ENCODE assay signal across 15 mouse cellular contexts in the genomic region with DNA sequence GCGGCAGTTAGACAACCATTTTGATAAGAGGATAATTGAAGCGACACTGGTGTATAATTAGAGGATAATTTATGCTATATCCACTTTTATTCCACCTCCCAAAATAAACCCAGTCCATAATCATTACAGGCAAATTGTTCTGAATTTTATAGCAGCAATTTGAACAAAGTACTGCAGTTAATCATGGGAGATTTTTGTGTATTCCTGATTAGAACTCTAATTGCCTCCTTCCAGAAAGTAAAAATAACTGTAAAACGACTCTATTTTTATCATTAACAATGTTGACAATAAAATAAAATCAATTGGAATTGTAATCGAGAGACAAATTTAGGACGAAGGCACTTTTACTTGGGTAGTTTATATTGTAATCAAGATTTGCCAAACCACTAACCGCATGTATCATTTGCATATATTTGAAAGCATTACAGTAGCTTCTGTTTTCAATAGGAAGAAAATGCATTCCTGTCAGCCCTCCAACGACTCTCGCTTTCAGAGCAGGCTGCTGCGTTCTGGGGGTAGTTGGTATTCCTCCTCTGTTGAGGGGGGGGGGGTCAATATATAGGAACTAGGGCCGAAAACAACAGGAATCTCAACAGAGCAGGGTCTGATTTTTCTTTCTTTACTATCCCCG. TPM values are rescaled to one million over a fixed set of nuclear protein-coding genes. Genes with fewer than 3 reads are reported as not detected.
A peak's percentile ranks its signal among the peaks of the same experiment; 100 is the strongest.
DNase-seq lines count a peak whose midpoint lies in the region; ATAC-seq and TF ChIP-seq lines count a peak whose summit lies in the region.
"Had no signal": no experiment of that assay in that cellular context is flagged by ENCODE, and none has a peak within 500 bp of the region (broad histone marks: within the 10 kb centered on the region; RNA-seq: fewer than 3 reads in every experiment).

No protein-coding gene starts in this region.

- H3K4me1 ChIP-seq in heart, embryonic 12.5 days (replicated peaks) = peaks cover 32% of the 10 kb centered on the region
- H3K4me1 ChIP-seq in heart, embryonic 10.5 days = peaks cover 21% of the 10 kb centered on the region
- H3K4me1 ChIP-seq in midbrain, embryonic 12.5 days = peaks cover 22% of the 10 kb centered on the region
- no peaks in the 10 kb centered on the region for H3K4me1 ChIP-seq in midbrain, postnatal 0 days (ENCODE audit: insufficient read depth, low read length)
- peaks cover 34% of the 10 kb centered on the region for H3K4me1 ChIP-seq in forebrain, embryonic 15.5 days
- peaks cover 2% of the 10 kb centered on the region for H3K4me1 ChIP-seq in cerebellum, adult 2 months (ENCODE audit: control insufficient read depth, insufficient read depth, low read length)

- peak overlapping the region; percentile 57 for H3K4me3 ChIP-seq in heart, embryonic 12.5 days
- H3K4me3 ChIP-seq in heart, embryonic 10.5 days = no peak overlapping the region; the same call in 1 of the 2 replicates
- H3K4me3 ChIP-seq in midbrain, embryonic 12.5 days = no peak overlapping the region
- H3K4me3 ChIP-seq in midbrain, postnatal 0 days (ENCODE audit: low read depth, low read length) = no peak overlapping the region
- peak overlapping the region; percentile 52 for H3K4me3 ChIP-seq in forebrain, embryonic 15.5 days
- H3K4me3 ChIP-seq in cerebellum, adult 2 months (replicated peaks; ENCODE audit: insufficient read depth, low read depth, low read length) = no peak overlapping the region

- ATAC-seq in heart, embryonic 12.5 days (ENCODE audit: insufficient number of reproducible peaks, low FRiP score) = no peak
- no peak for ATAC-seq in midbrain, embryonic 12.5 days (ENCODE audit: low FRiP score, low read depth)
- no peak for ATAC-seq in midbrain, postnatal 0 days (ENCODE audit: low FRiP score)
- peak; percentile 31; the same call in 1 of the 2 replicates for ATAC-seq in forebrain, embryonic 15.5 days (replicated peaks)
- ATAC-seq: liver, embryonic 12.5 days had no signal

- peaks cover 75% of the 10 kb centered on the region for H3K27me3 ChIP-seq in heart, embryonic 12.5 days (replicated peaks)
- H3K27me3 ChIP-seq in heart, embryonic 10.5 days (ENCODE audit: insufficient read depth, poor library complexity, severe bottlenecking) = peaks cover 99% of the 10 kb centered on the region
- H3K27me3 ChIP-seq in midbrain, embryonic 12.5 days = peaks cover 91% of the 10 kb centered on the region
- peaks cover 76% of the 10 kb centered on the region for H3K27me3 ChIP-seq in midbrain, postnatal 0 days (ENCODE audit: insufficient read depth, low read length)
- H3K27me3 ChIP-seq in forebrain, embryonic 15.5 days = peaks cover 47% of the 10 kb centered on the region
- H3K27me3 ChIP-seq in cerebellum, adult 2 months (ENCODE audit: control insufficient read depth, insufficient read depth, low read length) = peaks cover 33% of the 10 kb centered on the region

- WGBS in heart, embryonic 12.5 days = 5% methylated on average over 11 of the region's 11 CpGs
- WGBS in heart, embryonic 10.5 days = 3% methylated on average over 11 of the region's 11 CpGs
- WGBS in midbrain, embryonic 12.5 days = 4% methylated on average over 11 of the region's 11 CpGs
- 1% methylated on average over 11 of the region's 11 CpGs for WGBS in midbrain, postnatal 0 days
- under 1% methylated on average over 11 of the region's 11 CpGs for WGBS in forebrain, embryonic 15.5 days
- 6% methylated on average over 11 of the region's 11 CpGs for WGBS in cerebellum, adult 2 months

- DNase-seq in heart, embryonic 10.5 days (ENCODE audit: low spot score) = no peak
- DNase-seq in midbrain, postnatal 0 days (ENCODE audit: low spot score) = no peak
- peak; percentile 15 for DNase-seq in retina, postnatal 1 day
- DNase-seq in cerebellum, adult 2 months = no peak
- DNase-seq in cerebellum, postnatal 25 days = no peak
- DNase-seq: B cell, adult 2 months; cerebellum, postnatal 36 days; right cerebral cortex, postnatal 25 days had no signal

- H3K9me3 ChIP-seq in heart, embryonic 12.5 days (replicated peaks) = no peaks in the 10 kb centered on the region
- no peaks in the 10 kb centered on the region for H3K9me3 ChIP-seq in heart, embryonic 10.5 days
- H3K9me3 ChIP-seq in midbrain, embryonic 12.5 days = no peaks in the 10 kb centered on the region
- H3K9me3 ChIP-seq in midbrain, postnatal 0 days (ENCODE audit: low read length) = no peaks in the 10 kb centered on the region
- H3K9me3 ChIP-seq in forebrain, embryonic 15.5 days = no peaks in the 10 kb centered on the region
- H3K9me3 ChIP-seq: liver, embryonic 12.5 days; neural tube, embryonic 12.5 days had no signal

- no peaks in the 10 kb centered on the region for H3K36me3 ChIP-seq in heart, embryonic 12.5 days
- H3K36me3 ChIP-seq in heart, embryonic 10.5 days = no peaks in the 10 kb centered on the region
- no peaks in the 10 kb centered on the region for H3K36me3 ChIP-seq in midbrain, embryonic 12.5 days
- H3K36me3 ChIP-seq in midbrain, postnatal 0 days (ENCODE audit: insufficient read depth, low read length) = no peaks in the 10 kb centered on the region
- H3K36me3 ChIP-seq in forebrain, embryonic 15.5 days = no peaks in the 10 kb centered on the region
- H3K36me3 ChIP-seq: liver, embryonic 12.5 days; neural tube, embryonic 12.5 days had no signal

- no peak overlapping the region for H3K27ac ChIP-seq in heart, embryonic 12.5 days (ENCODE audit: poor library complexity, severe bottlenecking)
- H3K27ac ChIP-seq in heart, embryonic 10.5 days = no peak overlapping the region
- H3K27ac ChIP-seq in midbrain, embryonic 12.5 days (replicated peaks) = no peak overlapping the region
- H3K27ac ChIP-seq in midbrain, postnatal 0 days (ENCODE audit: low read depth, low read length) = no peak overlapping the region
- peak overlapping the region; percentile 96 for H3K27ac ChIP-seq in forebrain, embryonic 15.5 days (replicated peaks)
- no peak overlapping the region for H3K27ac ChIP-seq in cerebellum, adult 2 months (ENCODE audit: insufficient read depth, low read length)
- H3K27ac ChIP-seq: kidney, postnatal 0 days; liver, embryonic 12.5 days; neural tube, embryonic 12.5 days had no signal

- no peak for TF ChIP-seq POLR2A in cerebellum, adult 2 months (IDR thresholded peaks at IDR 0.05; ENCODE audit: borderline replicate concordance, insufficient read depth, low read length)

- H3K4me2 ChIP-seq in heart, embryonic 12.5 days = peak overlapping the region; percentile 87
- peak overlapping the region; percentile 77 for H3K4me2 ChIP-seq in midbrain, embryonic 12.5 days (replicated peaks)
- no peak overlapping the region for H3K4me2 ChIP-seq in midbrain, postnatal 0 days (ENCODE audit: low read depth, low read length, poor library complexity, severe bottlenecking)
- H3K4me2 ChIP-seq in forebrain, embryonic 15.5 days (replicated peaks) = peak overlapping the region; percentile 70

- no peak overlapping the region for H3K9ac ChIP-seq in heart, embryonic 12.5 days
- no peak overlapping the region for H3K9ac ChIP-seq in midbrain, embryonic 12.5 days (replicated peaks)
- no peak overlapping the region for H3K9ac ChIP-seq in midbrain, postnatal 0 days (replicated peaks; ENCODE audit: low read length, poor library complexity, severe bottlenecking)
- H3K9ac ChIP-seq in forebrain, embryonic 15.5 days (replicated peaks) = peak overlapping the region; percentile 67
- H3K9ac ChIP-seq: liver, embryonic 12.5 days; neural tube, embryonic 12.5 days had no signal

- TF ChIP-seq CTCF in midbrain, postnatal 0 days (IDR thresholded peaks at IDR 0.05) = no peak
- TF ChIP-seq CTCF in cerebellum, adult 2 months (IDR thresholded peaks at IDR 0.05; ENCODE audit: borderline replicate concordance, insufficient read depth, low read depth, low read length) = no peak

RNA-seq across cellular contexts. Expression of a gene that starts 1.2 kb away (rescaled TPM):
- 0.14 TPM in 1 of 2 replicates, not detected in the other for polyA plus RNA-seq in heart, embryonic 12.5 days (2016; fragmentation: Nextera tagmentation; extraction: Ambion mirVana)
- polyA plus RNA-seq in heart, embryonic 10.5 days (2016; fragmentation: Nextera tagmentation; extraction: Ambion mirVana) = 0.23 and 0.57 TPM in 2 replicates
- polyA plus RNA-seq in midbrain, embryonic 12.5 days (2016; fragmentation: Nextera tagmentation; extraction: Ambion mirVana) = 2.6 and 3.5 TPM in 2 replicates
- 0.57 and 1.5 TPM in 2 replicates for total RNA-seq in midbrain, postnatal 0 days (2014; rRNA removed)
- polyA plus RNA-seq in midbrain, postnatal 0 days (2015; fragmentation: Nextera tagmentation; extraction: Ambion mirVana) = 0.81 and 1.1 TPM in 2 replicates
- polyA plus RNA-seq in forebrain, embryonic 15.5 days (2015; fragmentation: Nextera tagmentation; extraction: Ambion mirVana) = 13.2 and 14.7 TPM in 2 replicates
- not detected in 2 replicates for polyA plus RNA-seq in cerebellum, adult 2 months (2012; rRNA removed)
- total RNA-seq: MEL had no signal
- polyA plus RNA-seq: kidney, postnatal 0 days; liver, embryonic 12.5 days; neural tube, embryonic 12.5 days had no signal

RNA-seq across cellular contexts. Expression of a gene that starts 20.0 kb away (rescaled TPM):
- polyA plus RNA-seq in heart, embryonic 12.5 days (2016; fragmentation: Nextera tagmentation; extraction: Ambion mirVana) = 0.98 and 1.5 TPM in 2 replicates
- polyA plus RNA-seq in heart, embryonic 10.5 days (2016; fragmentation: Nextera tagmentation; extraction: Ambion mirVana) = 4.0 and 8.9 TPM in 2 replicates
- polyA plus RNA-seq in midbrain, embryonic 12.5 days (2016; fragmentation: Nextera tagmentation; extraction: Ambion mirVana) = 16.1 and 22.3 TPM in 2 replicates
- 0.49 and 0.76 TPM in 2 replicates for total RNA-seq in midbrain, postnatal 0 days (2014; rRNA removed)
- polyA plus RNA-seq in midbrain, postnatal 0 days (2015; fragmentation: Nextera tagmentation; extraction: Ambion mirVana) = 3.3 and 6.7 TPM in 2 replicates
- 81.5 and 84.7 TPM in 2 replicates for polyA plus RNA-seq in forebrain, embryonic 15.5 days (2015; fragmentation: Nextera tagmentation; extraction: Ambion mirVana)
- not detected in 2 replicates for polyA plus RNA-seq in cerebellum, adult 2 months (2012; rRNA removed)
- total RNA-seq: MEL had no signal
- polyA plus RNA-seq: liver, embryonic 12.5 days had no signal

Comparison
In these comparisons a context has a peak if more than half of its experiments do, and no peak if none do; other contexts are left out.
1. H3K4me3 ChIP-seq: peak in heart, embryonic 12.5 days (single experiment) and forebrain, embryonic 15.5 days (single experiment); none in heart, embryonic 10.5 days (single experiment), midbrain, embryonic 12.5 days (single experiment), midbrain, postnatal 0 days (single experiment) and cerebellum, adult 2 months (single experiment).